Mouse (Mus musculus) cerebellum, adult 2 months (tissue): ENCODE results near the gene Tmem219.

Source experiments
- CTCF ChIP-seq: fragments of 200-500 bp; IDR thresholded peaks from 2 replicates; pipeline ENCODE4 v1.5.1; 2011; ENCODE audit warnings: low read depth, mild to moderate bottlenecking, control low read depth, low read length, moderate library complexity, borderline replicate concordance; ENCODE audit not compliant: insufficient read depth
- POLR2A ChIP-seq: fragments of 200-500 bp; IDR thresholded peaks from 2 replicates; pipeline ENCODE4 v1.6.1; 2011; ENCODE audit warnings: low read length, control low read depth, borderline replicate concordance; ENCODE audit not compliant: insufficient read depth

DNA sequence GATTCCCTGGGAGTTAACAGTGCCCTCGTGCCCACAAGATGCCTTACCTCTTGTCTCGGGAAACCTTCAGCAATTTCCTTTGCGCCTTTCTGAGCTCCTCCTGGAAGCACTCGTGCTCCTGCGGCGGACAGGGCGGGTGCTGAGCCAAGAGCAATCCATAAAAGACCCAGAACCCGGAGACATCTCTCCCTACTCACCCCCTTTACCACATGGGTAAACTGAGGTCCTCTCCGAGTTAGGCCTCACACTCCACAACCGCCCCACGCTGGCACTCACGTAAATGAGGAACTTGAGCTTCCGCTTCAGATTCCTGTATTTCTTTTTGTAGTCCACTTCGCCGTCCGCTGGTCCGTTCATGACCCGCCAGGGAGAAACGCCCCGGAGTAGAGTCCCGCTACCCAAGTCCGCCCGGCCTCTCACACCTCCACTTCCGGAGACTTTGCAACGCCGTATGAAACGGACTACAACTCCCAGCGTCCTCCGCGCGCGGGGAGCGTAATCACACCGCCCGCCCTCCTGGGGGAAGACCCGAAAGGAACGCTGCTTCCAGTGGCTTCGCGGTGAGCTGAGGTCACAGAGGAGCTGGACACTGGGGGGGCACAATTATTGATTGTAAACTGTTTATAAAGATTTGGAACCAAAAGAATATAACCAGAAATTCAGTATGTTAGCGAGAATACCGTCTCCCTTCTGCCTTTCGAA is 61.1 kb downstream of the Tmem219 start, which contains the start of gene Hirip3:
- TF ChIP-seq CTCF (no peak), POLR2A (peak; percentile 63; the same call in 1 of the 2 replicates)
